Mouse (Mus musculus) midbrain, embryonic 12.5 days (tissue): ENCODE results near the gene Wsb1. TPM values are rescaled to one million over a fixed set of nuclear protein-coding genes. Genes with fewer than 3 reads are reported as not detected.

Source experiments
- ATAC-seq: fragments of 200-750 bp; cut with Nextera tagmentation; 2 replicates; pipeline ENCODE4 v1.8.0; 2017; ENCODE audit warnings: low read depth, moderate TSS enrichment, moderate library complexity; ENCODE audit not compliant: low FRiP score
- H3K27ac ChIP-seq: fragments of 300-500 bp; sonication (generic); replicated peaks from 2 replicates; pipeline ENCODE4 v1.5.1; 2016; ENCODE audit warnings: mild to moderate bottlenecking
- H3K27me3 ChIP-seq: fragments of 300-500 bp; sonication (generic); 2 replicates; pipeline ENCODE4 v1.6.1; 2016; ENCODE audit warnings: mild to moderate bottlenecking
- H3K36me3 ChIP-seq: fragments of 300-500 bp; sonication (generic); 2 replicates; pipeline ENCODE4 v1.6.1; 2016
- H3K4me1 ChIP-seq: fragments of 300-500 bp; sonication (generic); 2 replicates; pipeline ENCODE4 v1.6.1; 2016
- H3K4me2 ChIP-seq: fragments of 300-500 bp; sonication (generic); replicated peaks from 2 replicates; pipeline ENCODE4 v1.6.1; 2016; ENCODE audit warnings: mild to moderate bottlenecking, moderate library complexity
- H3K4me3 ChIP-seq: fragments of 300-500 bp; sonication (generic); 2 replicates; pipeline ENCODE4 v1.5.1; 2016; ENCODE audit warnings: mild to moderate bottlenecking
- H3K9ac ChIP-seq: fragments of 300-500 bp; sonication (generic); replicated peaks from 2 replicates; pipeline ENCODE4 v1.6.1; 2016; ENCODE audit warnings: mild to moderate bottlenecking, moderate library complexity
- H3K9me3 ChIP-seq: fragments of 300-500 bp; sonication (generic); 2 replicates; pipeline ENCODE4 v1.6.1; 2016; ENCODE audit warnings: mild to moderate bottlenecking
- WGBS: fragments of 180-500 bp; shearing (Covaris S2); methylation state at CpG from one replicate; pipeline ENCODE4 v1.1.7; 2016; 5-methylcytosine and 5-hydroxymethylcytosine counted together
- polyA plus RNA-seq: library from polyadenylated mRNA; unstranded; fragments of >200 nt; fragmentation: Nextera tagmentation; extraction: Ambion mirVana; gene quantifications from 2 replicates; pipeline ENCODE4 v1.2.1, GENCODE M21; 2016

Gene Wsb1
- polyA plus RNA-seq, 1 experiment from 2014 or later = 490 TPM

DNA sequence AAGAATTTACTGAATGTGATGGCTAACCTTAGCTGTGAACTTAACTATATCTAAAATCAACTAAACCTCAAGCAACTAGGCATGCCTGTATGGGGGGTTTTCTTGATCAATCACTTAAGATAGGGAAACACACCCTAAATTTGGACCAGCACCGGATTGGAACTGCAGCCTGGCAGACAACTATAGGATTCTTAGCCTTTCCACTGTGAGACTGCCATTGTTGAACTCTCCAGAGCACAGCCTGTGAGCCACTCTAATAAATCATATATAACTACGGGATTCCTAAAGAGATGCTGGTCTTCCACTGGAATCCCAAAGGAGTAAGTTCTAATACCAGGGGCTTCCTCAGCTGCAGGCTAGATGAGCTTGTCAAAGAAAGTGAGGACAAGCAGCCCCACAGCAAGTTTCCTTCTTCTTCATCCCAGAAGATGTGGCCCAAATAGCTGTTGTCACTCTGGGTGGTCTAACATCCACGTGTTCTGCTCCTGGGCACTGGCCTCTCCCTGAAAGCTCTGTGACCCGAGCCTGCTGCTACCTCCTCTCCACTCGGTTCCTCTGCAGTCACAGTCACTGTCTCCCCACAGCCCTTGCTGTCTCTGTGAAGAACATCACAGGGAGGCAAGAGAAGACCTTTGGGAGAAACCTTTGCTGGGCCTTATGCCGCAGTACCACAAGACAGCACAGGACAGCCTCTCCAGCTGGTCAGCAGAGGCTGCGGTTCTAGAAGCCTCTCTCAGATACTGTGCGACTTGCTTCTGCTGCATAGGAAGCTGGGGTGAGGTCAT lies 28.9 kb downstream of the Wsb1 start:
- Histone ChIP-seq H3K4me2 (no peak overlapping the region), H3K9ac (no peak overlapping the region), H3K4me3 (no peak overlapping the region), H3K9me3 (no peaks in the 10 kb centered on the region), H3K27ac (no peak overlapping the region), H3K36me3 (no peaks in the 10 kb centered on the region), H3K4me1 (0 out of 2 replicates have a peak, but pooled peaks cover 5% of the 10 kb centered on the region), H3K27me3 (no peaks in the 10 kb centered on the region)
- ATAC-seq = no peak
- WGBS = 75% methylated on average over 8 of the region's 8 CpGs

DNA sequence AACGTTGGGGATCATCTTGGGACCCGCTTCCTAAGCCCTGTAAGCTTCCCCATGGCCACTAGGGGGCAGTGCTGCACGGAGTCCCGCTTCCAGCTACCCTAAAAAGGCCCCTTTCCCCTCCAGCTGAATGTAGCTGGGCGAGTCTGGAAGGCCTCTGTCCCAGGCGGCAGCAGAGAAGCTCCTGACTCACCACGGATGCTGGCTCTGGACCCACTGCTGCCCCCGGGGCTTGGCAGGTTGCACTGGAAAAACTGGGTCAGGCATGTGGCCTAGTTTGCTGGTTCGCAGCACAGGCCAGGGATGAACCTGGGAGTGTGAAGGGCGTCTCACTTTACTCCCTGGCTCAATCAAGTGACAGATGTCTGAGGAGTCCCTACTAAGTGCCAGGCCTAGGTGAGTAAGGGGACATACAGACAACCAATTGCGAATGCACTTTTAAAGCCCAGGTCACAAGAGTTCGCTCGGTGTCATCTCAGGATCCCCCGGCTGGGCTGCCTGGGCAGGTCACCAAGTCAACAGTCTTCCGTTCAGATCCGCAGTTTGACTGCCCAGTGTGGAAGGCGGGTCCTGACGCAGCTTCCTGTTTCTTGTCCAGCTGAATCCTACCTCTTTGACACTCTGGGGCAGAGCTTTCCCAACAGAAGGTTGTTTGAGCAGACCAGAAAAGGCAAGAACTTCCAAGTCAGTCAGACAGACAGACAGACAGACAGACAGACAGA lies 29.8 kb downstream of the Wsb1 start:
- Histone ChIP-seq H3K4me2 (no peak overlapping the region), H3K27me3 (no peaks in the 10 kb centered on the region), H3K4me3 (no peak overlapping the region), H3K9ac (peak overlapping the region; percentile 39; the same call in 1 of the 2 replicates), H3K27ac (no peak overlapping the region), H3K9me3 (no peaks in the 10 kb centered on the region), H3K36me3 (no peaks in the 10 kb centered on the region), H3K4me1 (0 out of 2 replicates have a peak, but pooled peaks cover 5% of the 10 kb centered on the region)
- 44% methylated on average over 18 of the region's 18 CpGs for WGBS
- no peak for ATAC-seq

DNA sequence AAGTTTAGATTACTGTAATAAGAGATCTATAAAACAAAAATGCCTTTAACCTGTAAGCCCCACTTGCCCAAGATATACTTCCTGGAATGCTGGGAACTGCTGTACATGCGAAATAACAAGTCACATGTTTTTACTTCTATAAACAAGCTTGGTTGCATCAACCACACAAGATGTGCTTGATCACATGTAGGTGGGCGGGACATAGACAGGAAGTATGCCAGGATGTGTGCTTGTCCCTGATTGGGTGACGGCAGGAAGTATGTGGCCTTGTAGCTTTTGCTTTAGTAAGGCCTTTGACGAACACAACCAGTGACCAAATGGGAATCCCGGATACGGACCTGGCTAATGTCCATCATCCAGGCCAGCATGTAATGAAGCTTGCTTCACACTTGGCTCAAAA lies 31.1 kb downstream of the Wsb1 start:
- no peak overlapping the region for H3K9ac ChIP-seq
- no peaks in the 10 kb centered on the region for H3K36me3 ChIP-seq
- H3K27ac ChIP-seq = no peak overlapping the region
- no peaks in the 10 kb centered on the region for H3K27me3 ChIP-seq
- no peaks in the 10 kb centered on the region for H3K9me3 ChIP-seq
- WGBS = 89% methylated on average over 6 of the region's 6 CpGs
- 0 out of 2 replicates have a peak, but pooled peaks cover 5% of the 10 kb centered on the region for H3K4me1 ChIP-seq
- H3K4me2 ChIP-seq = no peak overlapping the region
- H3K4me3 ChIP-seq = no peak overlapping the region
- no peak for ATAC-seq

DNA sequence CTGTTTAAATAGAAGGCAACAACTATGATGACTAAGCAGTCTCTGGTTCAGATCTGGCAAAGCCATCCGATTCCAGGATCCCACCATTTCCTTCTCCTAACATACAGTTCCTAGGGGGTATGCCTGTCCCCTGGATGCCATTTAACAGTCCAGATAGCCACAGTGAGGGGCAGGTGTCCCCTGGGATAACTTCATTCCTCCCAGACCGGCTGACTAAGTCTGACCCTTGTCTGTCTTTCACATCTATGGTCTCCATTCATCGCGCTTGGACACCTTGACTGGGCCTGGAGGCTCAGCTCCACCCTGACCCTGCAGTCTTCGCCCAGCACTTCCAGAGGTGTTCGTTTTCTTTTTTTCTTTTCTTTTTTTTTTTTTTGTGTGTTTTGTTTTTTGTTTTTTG lies 31.8 kb downstream of the Wsb1 start:
- H3K36me3 ChIP-seq = no peaks in the 10 kb centered on the region
- no peak overlapping the region for H3K27ac ChIP-seq
- WGBS = 92% methylated on average over 6 of the region's 6 CpGs
- H3K4me1 ChIP-seq = 0 out of 2 replicates have a peak, but pooled peaks cover 5% of the 10 kb centered on the region
- H3K4me2 ChIP-seq = no peak overlapping the region
- H3K9ac ChIP-seq = no peak overlapping the region
- no peak for ATAC-seq
- H3K4me3 ChIP-seq = no peak overlapping the region
- no peaks in the 10 kb centered on the region for H3K27me3 ChIP-seq
- H3K9me3 ChIP-seq = no peaks in the 10 kb centered on the region

DNA sequence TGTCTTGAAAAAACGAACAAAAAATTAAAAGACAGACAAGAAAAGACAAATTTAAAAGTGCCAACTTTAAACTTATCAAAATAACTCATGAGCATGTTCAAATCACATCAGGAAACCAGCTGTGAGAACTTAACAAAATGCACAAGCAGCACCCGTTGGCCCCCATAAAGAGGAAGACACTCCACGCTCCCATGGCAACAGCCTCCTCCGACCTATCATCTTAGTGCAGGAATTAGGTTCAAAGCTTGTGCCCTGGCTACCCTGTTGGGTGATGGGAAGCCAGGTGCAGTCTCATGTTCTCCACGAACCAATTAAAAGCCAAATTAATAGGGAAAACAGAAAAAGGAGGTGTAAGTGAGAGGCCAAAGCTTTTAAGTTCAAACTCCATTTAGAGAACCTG lies 32.8 kb downstream of the Wsb1 start:
- H3K36me3 ChIP-seq = no peaks in the 10 kb centered on the region
- H3K27me3 ChIP-seq = no peaks in the 10 kb centered on the region
- 0 out of 2 replicates have a peak, but pooled peaks cover 5% of the 10 kb centered on the region for H3K4me1 ChIP-seq
- no peak overlapping the region for H3K27ac ChIP-seq
- WGBS = 74% methylated on average over 5 of the region's 5 CpGs
- no peaks in the 10 kb centered on the region for H3K9me3 ChIP-seq
- H3K4me3 ChIP-seq = no peak overlapping the region
- H3K4me2 ChIP-seq = no peak overlapping the region
- no peak overlapping the region for H3K9ac ChIP-seq
- ATAC-seq = no peak

DNA sequence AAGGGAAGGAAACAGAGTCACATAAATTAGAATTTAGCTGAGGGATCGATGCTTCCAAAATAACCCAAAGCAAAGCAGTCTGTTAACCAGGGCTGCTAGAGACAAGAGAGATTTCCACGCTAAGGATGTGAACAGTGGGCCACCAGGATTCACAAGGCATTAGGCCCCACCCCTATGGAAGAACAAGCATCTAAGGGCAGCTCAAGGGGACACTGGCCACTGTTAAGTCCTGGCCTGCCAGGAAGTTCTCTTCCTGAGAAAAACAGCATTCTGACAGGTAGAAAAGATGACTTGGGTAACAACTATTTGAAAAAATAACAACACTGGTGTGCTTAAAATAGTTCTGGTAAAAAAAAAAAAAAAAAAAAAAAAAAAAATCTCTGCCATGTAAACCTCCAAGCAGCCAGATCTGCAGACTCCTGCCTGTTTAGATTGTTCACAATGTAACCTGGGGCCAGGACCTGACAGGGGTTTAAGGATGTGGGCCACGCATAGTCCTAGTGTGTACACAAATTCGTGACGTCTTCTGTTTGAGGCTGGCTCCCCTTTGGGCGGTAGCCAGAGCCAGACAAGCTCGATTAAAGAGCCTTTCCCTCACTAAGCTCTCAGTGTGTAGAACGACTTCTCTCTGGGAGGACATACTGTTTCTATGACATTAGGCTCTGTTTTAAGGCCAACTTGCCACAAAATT lies 35.4 kb downstream of the Wsb1 start:
- H3K4me3 ChIP-seq = no peak overlapping the region
- no peaks in the 10 kb centered on the region for H3K27me3 ChIP-seq
- WGBS = 78% methylated on average over 8 of the region's 8 CpGs
- H3K9me3 ChIP-seq = no peaks in the 10 kb centered on the region
- H3K9ac ChIP-seq = no peak overlapping the region
- no peak overlapping the region for H3K27ac ChIP-seq
- no peaks in the 10 kb centered on the region for H3K36me3 ChIP-seq
- no peak overlapping the region for H3K4me2 ChIP-seq
- ATAC-seq = no peak
- no peaks in the 10 kb centered on the region for H3K4me1 ChIP-seq

DNA sequence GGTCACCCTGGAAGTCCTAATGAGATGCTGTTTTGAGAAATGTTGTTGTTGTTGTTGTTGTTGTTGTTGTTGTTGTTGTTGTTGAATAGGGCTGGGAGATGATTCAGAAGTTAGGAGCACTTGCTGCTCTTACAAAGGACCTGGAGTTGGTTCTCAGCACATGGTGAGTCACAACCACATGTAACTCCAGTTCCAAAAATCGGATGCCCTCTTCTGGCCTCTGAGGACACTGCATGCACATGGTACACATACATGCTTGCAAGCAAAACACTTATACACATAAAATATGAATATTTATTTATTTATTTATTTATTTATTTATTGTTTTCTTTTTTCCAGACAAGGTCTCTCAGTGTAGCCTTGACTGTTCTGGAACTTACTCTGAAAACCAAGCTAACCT lies 36.4 kb downstream of the Wsb1 start:
- H3K27ac ChIP-seq = no peak overlapping the region
- no peak for ATAC-seq
- no peak overlapping the region for H3K4me3 ChIP-seq
- H3K27me3 ChIP-seq = no peaks in the 10 kb centered on the region
- H3K4me1 ChIP-seq = no peaks in the 10 kb centered on the region
- no peaks in the 10 kb centered on the region for H3K9me3 ChIP-seq
- H3K9ac ChIP-seq = no peak overlapping the region
- no peak overlapping the region for H3K4me2 ChIP-seq
- 95% methylated on average over 1 of the region's 1 CpGs for WGBS
- no peaks in the 10 kb centered on the region for H3K36me3 ChIP-seq

DNA sequence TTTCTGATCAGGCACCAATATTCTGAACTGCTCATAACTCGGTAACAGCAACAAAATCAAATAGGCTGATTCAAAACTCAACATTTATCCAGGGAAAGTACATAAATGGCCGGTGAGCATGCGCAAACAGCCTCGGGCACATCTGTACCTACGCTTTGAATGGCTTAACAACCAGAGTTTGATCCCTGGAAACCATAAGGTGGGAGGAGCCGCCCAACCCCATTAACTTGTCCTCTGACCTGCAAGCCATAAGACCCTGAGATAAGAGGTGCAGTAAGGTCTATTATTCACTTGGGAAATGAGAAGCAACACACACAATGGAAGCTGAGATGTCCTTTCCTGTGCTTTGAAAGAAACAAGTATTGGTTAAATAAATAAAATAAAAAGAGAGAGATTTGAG lies 37.3 kb downstream of the Wsb1 start:
- Histone ChIP-seq H3K4me1 (no peaks in the 10 kb centered on the region), H3K27me3 (no peaks in the 10 kb centered on the region), H3K4me2 (no peak overlapping the region), H3K9me3 (no peaks in the 10 kb centered on the region), H3K4me3 (no peak overlapping the region), H3K9ac (no peak overlapping the region), H3K36me3 (no peaks in the 10 kb centered on the region), H3K27ac (no peak overlapping the region)
- ATAC-seq = no peak
- WGBS = 81% methylated on average over 6 of the region's 6 CpGs

DNA sequence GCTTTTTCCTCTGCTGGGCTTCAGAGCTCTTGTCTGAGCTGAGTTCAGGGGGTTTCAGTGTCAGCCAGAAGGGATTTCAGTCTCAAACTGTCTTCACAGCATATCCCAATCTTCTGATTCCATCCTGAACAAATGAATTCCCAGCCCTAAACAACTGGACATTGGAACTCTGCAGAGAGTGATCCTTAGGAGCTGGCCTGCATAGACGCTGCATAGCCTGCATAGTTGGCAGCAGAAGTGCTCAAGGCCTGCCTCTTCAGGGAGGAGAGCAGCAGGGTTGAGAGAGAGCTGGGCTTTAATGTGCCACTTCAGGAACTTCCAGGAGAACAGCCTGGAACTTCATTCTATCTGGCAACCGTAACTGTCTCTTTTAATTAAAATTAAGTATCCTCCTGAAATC lies 38.9 kb downstream of the Wsb1 start:
- H3K9ac ChIP-seq = no peak overlapping the region; the same call in 1 of the 2 replicates
- no peak overlapping the region for H3K27ac ChIP-seq
- 82% methylated on average over 2 of the region's 2 CpGs for WGBS
- no peaks in the 10 kb centered on the region for H3K36me3 ChIP-seq
- no peaks in the 10 kb centered on the region for H3K4me1 ChIP-seq
- no peak overlapping the region for H3K4me3 ChIP-seq
- ATAC-seq = no peak
- H3K9me3 ChIP-seq = no peaks in the 10 kb centered on the region
- no peaks in the 10 kb centered on the region for H3K27me3 ChIP-seq
- no peak overlapping the region for H3K4me2 ChIP-seq

DNA sequence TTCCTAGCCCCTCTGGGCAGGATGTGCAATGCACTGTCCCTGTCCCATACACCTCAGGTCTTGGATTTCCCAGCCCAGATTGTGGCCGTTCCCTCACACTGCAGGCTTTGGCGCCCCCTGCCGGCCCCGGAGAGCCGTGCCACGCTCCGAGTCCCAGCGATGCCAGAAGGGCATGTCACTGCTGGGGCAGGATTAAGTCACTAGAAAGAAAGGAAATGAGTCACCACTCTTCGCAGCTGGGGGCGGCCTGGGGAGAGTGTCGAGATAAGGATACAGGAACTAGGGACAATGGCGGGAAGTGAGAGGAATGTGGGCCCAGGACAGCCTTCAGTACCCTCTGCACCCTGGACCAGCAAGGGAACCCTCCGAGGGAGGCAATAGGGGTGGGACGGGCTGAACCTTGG lies 40.5 kb downstream of the Wsb1 start:
- H3K27me3 ChIP-seq = no peaks in the 10 kb centered on the region
- no peaks in the 10 kb centered on the region for H3K9me3 ChIP-seq
- peak; percentile 54; the same call in 1 of the 2 replicates for ATAC-seq
- H3K4me2 ChIP-seq = no peak overlapping the region
- H3K4me1 ChIP-seq = no peaks in the 10 kb centered on the region
- no peak overlapping the region for H3K9ac ChIP-seq
- no peaks in the 10 kb centered on the region for H3K36me3 ChIP-seq
- 11% methylated on average over 14 of the region's 14 CpGs for WGBS
- no peak overlapping the region for H3K27ac ChIP-seq
- no peak overlapping the region for H3K4me3 ChIP-seq

DNA sequence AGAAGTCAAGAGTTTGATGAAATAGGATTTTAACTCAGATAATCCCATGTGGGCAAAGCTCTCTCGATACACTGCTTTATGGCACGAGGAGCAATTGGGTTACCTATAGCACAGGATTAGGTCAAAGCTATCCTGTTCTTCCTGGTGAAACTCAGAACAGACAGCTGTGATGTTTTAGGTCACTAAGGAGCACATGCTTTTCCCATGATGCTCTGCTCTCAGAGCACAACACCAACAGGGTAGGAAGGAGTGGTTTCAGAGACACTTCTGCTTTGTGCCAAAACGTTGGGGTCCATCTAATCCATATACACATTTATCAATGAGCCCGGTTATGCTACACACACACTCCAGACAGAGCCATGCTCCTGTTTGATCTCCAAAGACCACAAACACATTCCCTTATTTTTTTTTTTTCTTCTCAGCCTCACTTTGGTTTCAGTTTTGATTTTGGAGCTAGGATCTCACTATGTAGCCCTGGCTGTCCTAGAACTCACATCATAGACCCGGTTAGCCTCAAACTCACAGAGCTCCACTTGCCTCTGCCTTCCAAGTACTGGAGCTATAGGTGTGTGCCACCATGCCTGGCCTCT lies 44.5 kb downstream of the Wsb1 start:
- Histone ChIP-seq H3K4me1 (no peaks in the 10 kb centered on the region), H3K9ac (no peak overlapping the region), H3K4me3 (no peak overlapping the region), H3K36me3 (no peaks in the 10 kb centered on the region), H3K27ac (no peak overlapping the region), H3K4me2 (no peak overlapping the region), H3K9me3 (no peaks in the 10 kb centered on the region), H3K27me3 (no peaks in the 10 kb centered on the region; the same call in 1 of the 2 replicates)
- 89% methylated on average over 5 of the region's 5 CpGs for WGBS
- no peak for ATAC-seq

DNA sequence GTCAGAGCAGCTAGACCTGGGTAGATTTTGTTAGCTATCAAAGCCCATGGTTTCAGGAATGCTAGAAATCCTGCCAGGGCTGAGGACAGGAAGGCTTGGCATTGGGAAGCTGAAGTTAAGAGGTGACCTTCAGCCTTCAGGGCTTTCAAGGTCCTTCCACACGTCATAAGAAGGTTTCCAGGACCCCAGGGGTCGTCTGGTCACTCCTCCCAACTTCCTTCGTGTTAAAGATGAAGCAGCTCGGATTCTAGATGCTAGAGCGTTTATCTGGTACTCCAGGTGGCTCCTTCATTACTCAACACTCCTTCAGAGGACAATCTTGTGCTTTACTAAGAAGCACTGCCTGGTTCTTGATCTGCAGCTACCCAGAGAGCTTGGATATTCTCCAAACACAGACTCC lies 45.4 kb downstream of the Wsb1 start:
- no peaks in the 10 kb centered on the region; the same call in 1 of the 2 replicates for H3K27me3 ChIP-seq
- no peak overlapping the region for H3K4me3 ChIP-seq
- H3K4me1 ChIP-seq = no peaks in the 10 kb centered on the region
- ATAC-seq = no peak
- 57% methylated on average over 5 of the region's 5 CpGs for WGBS
- H3K36me3 ChIP-seq = no peaks in the 10 kb centered on the region
- H3K9me3 ChIP-seq = no peaks in the 10 kb centered on the region
- no peak overlapping the region for H3K4me2 ChIP-seq
- H3K9ac ChIP-seq = no peak overlapping the region
- no peak overlapping the region for H3K27ac ChIP-seq
